Mouse (Mus musculus) thymus, adult 2 months (tissue): Measurements from ENCODE around the gene Knop1. TPM values are rescaled to one million over a fixed set of nuclear protein-coding genes. Genes with fewer than 3 reads are reported as not detected.
A peak's percentile ranks its signal among the peaks of the same experiment; 100 is the strongest.

Experiments used
- DNase-seq: peaks from one replicate; pipeline ENCODE4 v3.0.0; 2021
- H3K27ac ChIP-seq: fragments of 200-500 bp; 2 replicates; pipeline ENCODE4 v1.5.1; 2012; ENCODE audit warnings: low read length, control low read depth; ENCODE audit not compliant: control insufficient read depth, insufficient read depth
- H3K27me3 ChIP-seq: fragments of 200-500 bp; 2 replicates; pipeline ENCODE4 v1.6.1; 2012; ENCODE audit warnings: mild to moderate bottlenecking, low read length, moderate library complexity, mixed read lengths; ENCODE audit not compliant: control insufficient read depth, insufficient read depth
- H3K36me3 ChIP-seq: fragments of 200-500 bp; 2 replicates; pipeline ENCODE4 v1.6.1; 2012; ENCODE audit warnings: mild to moderate bottlenecking, low read length, moderate library complexity; ENCODE audit not compliant: control insufficient read depth, insufficient read depth
- H3K4me1 ChIP-seq: fragments of 200-500 bp; replicated peaks from 2 replicates; pipeline ENCODE4 v1.6.1; 2012; ENCODE audit warnings: low read length; ENCODE audit not compliant: control insufficient read depth, insufficient read depth
- H3K4me3 ChIP-seq: fragments of 200-500 bp; 2 replicates; pipeline ENCODE4 v1.5.1; 2012; ENCODE audit warnings: mild to moderate bottlenecking, low read length, control low read depth, moderate library complexity; ENCODE audit not compliant: control insufficient read depth, insufficient read depth
- CTCF ChIP-seq: fragments of 200-500 bp; IDR thresholded peaks from 2 replicates; pipeline ENCODE4 v1.5.1; 2012; ENCODE audit warnings: mild to moderate bottlenecking, control low read depth, low read length, moderate library complexity, borderline replicate concordance; ENCODE audit not compliant: control insufficient read depth, poor library complexity, insufficient read depth; ENCODE audit errors: extremely low read depth
- POLR2A ChIP-seq: fragments of 200-500 bp; IDR thresholded peaks from 2 replicates; pipeline ENCODE4 v1.6.1; 2012; ENCODE audit warnings: mild to moderate bottlenecking, low read length, control low read depth, moderate library complexity; ENCODE audit not compliant: control insufficient read depth, poor library complexity, insufficient read depth; ENCODE audit errors: extremely low read depth
- WGBS: fragments of 180-500 bp; shearing (Covaris S2); methylation state at CpG from one replicate; pipeline ENCODE4 v1.1.7; 2018; 5-methylcytosine and 5-hydroxymethylcytosine counted together
- polyA plus RNA-seq: library from polyadenylated mRNA; depleted of rRNA; stranded (reverse); fragments of >200 nt; gene quantifications from 2 replicates; pipeline ENCODE4 v1.2.3, GENCODE M21; 2012

The Knop1 gene
- polyA plus RNA-seq, 1 experiment, result 13.3 TPM

- WGBS, result 93% methylated on average over 1 of the region's 1 CpGs
- TF ChIP-seq POLR2A (no peak), CTCF (no peak)
- H3K36me3 ChIP-seq, result no peaks in the 10 kb centered on the region
- no peak for DNase-seq
- H3K27ac ChIP-seq, result no peak overlapping the region
- peaks cover 9% of the 10 kb centered on the region for H3K4me1 ChIP-seq
- H3K4me3 ChIP-seq, result no peak overlapping the region
- H3K27me3 ChIP-seq, result no peaks in the 10 kb centered on the region
Measured at GRCm38 (mm10) chr7:118858640-118859039, 2.6 kb upstream of the Knop1 start.

GRCm38 (mm10) chr7:118855171-118855876 lies 730 bp downstream of the Knop1 start, which contains the start of gene Iqck:
Gene Iqck (plus strand): TSS chr7:118855752.
- DNase-seq, result peak; percentile 91
- peaks cover 2% of the 10 kb centered on the region for H3K36me3 ChIP-seq
- H3K27ac ChIP-seq, result no peak within 1 kb of the TSS
- peaks cover 9% of the 10 kb centered on the region for H3K4me1 ChIP-seq
- peak within 1 kb of the TSS; percentile 87 for H3K4me3 ChIP-seq
- peak; percentile 29; the same call in 1 of the 2 replicates for TF ChIP-seq POLR2A
- TF ChIP-seq CTCF, result no peak
- under 1% methylated on average over 57 of the region's 57 CpGs for WGBS
- H3K27me3 ChIP-seq, result no peaks in the 10 kb centered on the region

GRCm38 (mm10) chr7:118854606-118855005 lies 1.4 kb downstream of the Knop1 start:
- no peak overlapping the region for H3K27ac ChIP-seq
- TF ChIP-seq CTCF, result no peak
- no peak for TF ChIP-seq POLR2A
- WGBS, result 24% methylated on average over 3 of the region's 3 CpGs
- H3K36me3 ChIP-seq, result peaks cover 4% of the 10 kb centered on the region
- H3K4me1 ChIP-seq, result peaks cover 9% of the 10 kb centered on the region
- no peak for DNase-seq
- H3K27me3 ChIP-seq, result no peaks in the 10 kb centered on the region
- peak overlapping the region; percentile 87; the same call in 1 of the 2 replicates for H3K4me3 ChIP-seq

GRCm38 (mm10) chr7:118852611-118853010 lies 3.4 kb downstream of the Knop1 start:
- no peak for TF ChIP-seq CTCF
- WGBS, result 88% methylated on average over 4 of the region's 4 CpGs
- no peak overlapping the region for H3K27ac ChIP-seq
- peaks cover 9% of the 10 kb centered on the region for H3K4me1 ChIP-seq
- DNase-seq, result no peak
- no peak overlapping the region for H3K4me3 ChIP-seq
- no peaks in the 10 kb centered on the region for H3K27me3 ChIP-seq
- peaks cover 13% of the 10 kb centered on the region for H3K36me3 ChIP-seq

- H3K27ac ChIP-seq, result no peak overlapping the region
- DNase-seq, result no peak
- 45% methylated on average over 7 of the region's 7 CpGs for WGBS
- H3K4me3 ChIP-seq, result no peak overlapping the region
- H3K27me3 ChIP-seq, result no peaks in the 10 kb centered on the region
- TF ChIP-seq POLR2A (no peak), CTCF (no peak)
- H3K4me1 ChIP-seq, result peaks cover 9% of the 10 kb centered on the region
- peaks cover 13% of the 10 kb centered on the region for H3K36me3 ChIP-seq
Measured at GRCm38 (mm10) chr7:118851571-118851970, 4.5 kb downstream of the Knop1 start.

GRCm38 (mm10) chr7:118850676-118851290 lies 5.3 kb downstream of the Knop1 start:
- peaks cover 20% of the 10 kb centered on the region for H3K36me3 ChIP-seq
- 85% methylated on average over 9 of the region's 9 CpGs for WGBS
- peaks cover 5% of the 10 kb centered on the region for H3K4me1 ChIP-seq
- H3K27me3 ChIP-seq, result no peaks in the 10 kb centered on the region
- DNase-seq, result no peak
- no peak for TF ChIP-seq POLR2A
- TF ChIP-seq CTCF, result no peak
- no peak overlapping the region for H3K27ac ChIP-seq
- H3K4me3 ChIP-seq, result no peak overlapping the region

- Histone ChIP-seq H3K4me3 (no peak overlapping the region), H3K27ac (no peak overlapping the region), H3K36me3 (peaks cover 26% of the 10 kb centered on the region), H3K4me1 (peaks cover 2% of the 10 kb centered on the region), H3K27me3 (no peaks in the 10 kb centered on the region)
- no peak for TF ChIP-seq CTCF
- TF ChIP-seq POLR2A, result no peak
- no peak for DNase-seq
- WGBS, result 79% methylated on average over 5 of the region's 5 CpGs
Measured at GRCm38 (mm10) chr7:118849543-118850250, 6.4 kb downstream of the Knop1 start.
